Mouse (Mus musculus) cerebellum, adult 2 months (tissue): Measurements from ENCODE around the gene Ifnab.

ENCODE experiments used
- CTCF ChIP-seq: fragments of 200-500 bp; IDR thresholded peaks from 2 replicates; pipeline ENCODE4 v1.5.1; 2011; ENCODE audit warnings: low read depth, mild to moderate bottlenecking, control low read depth, low read length, moderate library complexity, borderline replicate concordance; ENCODE audit not compliant: insufficient read depth
- POLR2A ChIP-seq: fragments of 200-500 bp; IDR thresholded peaks from 2 replicates; pipeline ENCODE4 v1.6.1; 2011; ENCODE audit warnings: low read length, control low read depth, borderline replicate concordance; ENCODE audit not compliant: insufficient read depth

GRCm38 (mm10) chr4:88681353-88681752 lies 9.8 kb downstream of the Ifnab start:
- TF ChIP-seq CTCF, result no peak
- no peak for TF ChIP-seq POLR2A
